Mouse (Mus musculus) spleen, adult 12 weeks (tissue): ENCODE measurements around the gene Olfr391-ps.

Experiments
- DNase-seq: peaks from one replicate; pipeline ENCODE4 v3.0.0; 2022; ENCODE audit warnings: low spot score

Olfr391-ps gene

GRCm38 (mm10) chr11:73802952-73803351, at the start of gene Olfr391-ps:
Olfr391-ps (minus strand) TSS chr11:73803052.
- no peak for DNase-seq

GRCm38 (mm10) chr11:73851354-73851753, 48.5 kb upstream of the Olfr391-ps start, which contains the start of gene Olfr393:
Olfr393 (minus strand) TSS chr11:73851454.
- no peak for DNase-seq

GRCm38 (mm10) chr11:73816949-73817348, 14.1 kb upstream of the Olfr391-ps start, which contains the start of gene Olfr392:
Olfr392 (minus strand) TSS chr11:73817049.
- no peak for DNase-seq

GRCm38 (mm10) chr11:73782664-73783063, 20.2 kb downstream of the Olfr391-ps start, which contains the start of gene Olfr390:
Olfr390 (plus strand) TSS chr11:73782964.
- no peak for DNase-seq

GRCm38 (mm10) chr11:73780613-73781012, 22.2 kb downstream of the Olfr391-ps start, which contains the start of gene Olfr389:
Olfr389 (minus strand) TSS chr11:73780713.
- no peak for DNase-seq

- no peak for DNase-seq
Observed at GRCm38 (mm10) chr11:73759115-73759514, 43.7 kb downstream of the Olfr391-ps start.
